ENCODE assay signal across 21 mouse cellular contexts in the genomic region with DNA sequence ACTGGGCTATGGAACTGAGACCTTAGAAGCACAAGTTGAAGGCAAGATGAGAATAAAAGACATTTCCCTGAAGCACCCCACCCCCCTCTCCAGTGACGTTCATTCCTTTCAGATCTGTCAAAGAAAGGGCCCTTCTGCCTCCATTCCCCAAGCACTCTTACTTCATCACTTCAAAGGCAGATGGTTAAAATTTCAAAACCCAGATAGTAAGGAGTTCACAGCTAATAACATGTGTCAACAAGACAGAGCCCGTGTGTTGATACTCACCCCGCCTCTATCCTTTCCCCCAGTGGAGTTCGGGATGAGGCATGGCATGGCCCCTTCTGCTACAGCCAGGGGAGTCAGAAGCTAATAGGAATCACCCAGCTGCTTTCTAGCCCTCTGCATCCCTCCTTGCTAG. TPM values are rescaled to one million over a fixed set of nuclear protein-coding genes. Genes with fewer than 3 reads are reported as not detected.
DNase-seq lines count a peak whose midpoint lies in the region; ATAC-seq lines count a peak whose summit lies in the region.
"Had no signal": no experiment of that assay in that cellular context is flagged by ENCODE, and none has a peak within 500 bp of the region (broad histone marks: within the 10 kb centered on the region; RNA-seq: fewer than 3 reads in every experiment).

No protein-coding gene starts in this region.

- H3K4me3 ChIP-seq in lung, embryonic 16.5 days (ENCODE audit: low read length): no peak overlapping the region
- no peak overlapping the region for H3K4me3 ChIP-seq in liver, embryonic 11.5 days (ENCODE audit: low read depth, low read length)
- H3K4me3 ChIP-seq: embryonic facial prominence, embryonic 12.5 days; forebrain, embryonic 15.5 days; heart, adult 2 months; heart, embryonic 15.5 days; hindbrain, embryonic 13.5 days had no signal

- H3K36me3 ChIP-seq in lung, embryonic 16.5 days (ENCODE audit: control insufficient read depth, insufficient read depth, low read length): no peaks in the 10 kb centered on the region
- no peaks in the 10 kb centered on the region for H3K36me3 ChIP-seq in liver, embryonic 11.5 days (ENCODE audit: control insufficient read depth, insufficient read depth, low read length)
- H3K36me3 ChIP-seq: embryonic facial prominence, embryonic 12.5 days; forebrain, embryonic 15.5 days; G1E; heart, embryonic 15.5 days; hindbrain, embryonic 13.5 days had no signal

- peak overlapping the region; percentile 38; the same call in 1 of the 2 replicates for H3K27ac ChIP-seq in lung, embryonic 16.5 days (ENCODE audit: low read length)
- no peak overlapping the region for H3K27ac ChIP-seq in liver, embryonic 11.5 days (ENCODE audit: low read depth, low read length)
- H3K27ac ChIP-seq: embryonic facial prominence, embryonic 12.5 days; forebrain, embryonic 15.5 days; heart, adult 2 months; heart, embryonic 15.5 days; hindbrain, embryonic 13.5 days had no signal

- no peak overlapping the region for H3K9ac ChIP-seq in lung, embryonic 16.5 days (ENCODE audit: low read length)
- no peak overlapping the region for H3K9ac ChIP-seq in liver, embryonic 11.5 days (ENCODE audit: low read depth, low read length)
- H3K9ac ChIP-seq: embryonic facial prominence, embryonic 12.5 days; forebrain, embryonic 15.5 days; heart, embryonic 15.5 days; hindbrain, embryonic 13.5 days had no signal

- no peaks in the 10 kb centered on the region for H3K27me3 ChIP-seq in lung, embryonic 16.5 days (ENCODE audit: control insufficient read depth, insufficient read depth, low read depth, low read length)
- no peaks in the 10 kb centered on the region for H3K27me3 ChIP-seq in liver, embryonic 11.5 days (replicated peaks; ENCODE audit: control insufficient read depth, insufficient read depth, low read length)
- H3K27me3 ChIP-seq: embryonic facial prominence, embryonic 12.5 days; forebrain, embryonic 15.5 days; heart, embryonic 15.5 days; hindbrain, embryonic 13.5 days had no signal

- ATAC-seq in lung, embryonic 16.5 days (ENCODE audit: low read depth): peak; percentile 92
- ATAC-seq in CD4-positive, CD25-positive, alpha-beta regulatory T cell, adult 4 months: peak; percentile 32
- ATAC-seq in liver, embryonic 11.5 days (replicated peaks; ENCODE audit: low FRiP score): no peak
- ATAC-seq: forebrain, embryonic 15.5 days had no signal

- no peaks in the 10 kb centered on the region for H3K9me3 ChIP-seq in lung, embryonic 16.5 days (ENCODE audit: control insufficient read depth, low read length)
- no peaks in the 10 kb centered on the region for H3K9me3 ChIP-seq in liver, embryonic 11.5 days (ENCODE audit: control insufficient read depth, low read length)
- H3K9me3 ChIP-seq: embryonic facial prominence, embryonic 12.5 days; forebrain, embryonic 15.5 days; G1E; heart, embryonic 15.5 days; hindbrain, embryonic 13.5 days had no signal

- 17% methylated on average over 4 of the region's 4 CpGs for WGBS in lung, embryonic 16.5 days
- WGBS in liver, embryonic 11.5 days: 63% methylated on average over 4 of the region's 4 CpGs

- H3K4me1 ChIP-seq in lung, embryonic 16.5 days (replicated peaks; ENCODE audit: control insufficient read depth, insufficient read depth, low read length): peaks cover 3% of the 10 kb centered on the region; the same call in 1 of the 2 replicates
- no peaks in the 10 kb centered on the region for H3K4me1 ChIP-seq in liver, embryonic 11.5 days (replicated peaks; ENCODE audit: control insufficient read depth, insufficient read depth, low read length)
- H3K4me1 ChIP-seq: embryonic facial prominence, embryonic 12.5 days; forebrain, embryonic 15.5 days; heart, embryonic 15.5 days; hindbrain, embryonic 13.5 days had no signal

- no peak overlapping the region for H3K4me2 ChIP-seq in lung, embryonic 16.5 days (ENCODE audit: low read depth, low read length)
- H3K4me2 ChIP-seq in liver, embryonic 11.5 days: no peak overlapping the region
- H3K4me2 ChIP-seq: embryonic facial prominence, embryonic 12.5 days; forebrain, embryonic 15.5 days; heart, embryonic 11.5 days; heart, embryonic 15.5 days; hindbrain, embryonic 13.5 days had no signal

- no peak for DNase-seq in lung, postnatal 25 days (ENCODE audit: low spot score)
- DNase-seq in lung, postnatal 10 days: peak; percentile 58
- no peak for DNase-seq in liver, embryonic 11.5 days (ENCODE audit: low spot score)
- no peak for DNase-seq in heart, adult 18-20 months
- DNase-seq: adrenal gland, postnatal 14 days; cerebellum, adult 11-12 months; cerebellum, adult 9-10 months; cerebellum, postnatal 25 days; gastrocnemius, postnatal 10 days; heart, adult 2 months had no signal

RNA-seq across cellular contexts. Expression of a gene that starts 31.5 kb away (rescaled TPM):
- polyA plus RNA-seq in lung, embryonic 16.5 days (2015; fragmentation: Nextera tagmentation; extraction: Ambion mirVana): not detected in 2 replicates
- 1 to 10 TPM; 6.0 to 7.5 TPM for polyA plus RNA-seq in CD4-positive, CD25-positive, alpha-beta regulatory T cell, adult 4 months (2017; shearing (Covaris generic))
- polyA plus RNA-seq in liver, embryonic 11.5 days (2014; fragmentation: Nextera tagmentation; extraction: Ambion mirVana): not detected in 2 replicates
- not detected for total RNA-seq in heart, adult 18-20 months (2021)
- total RNA-seq: G1E; gastrocnemius, postnatal 10 days; heart, adult 2 months; heart, postnatal 14 days; hematopoietic stem cell, adult 5-6 weeks had no signal
- polyA plus RNA-seq: embryonic facial prominence, embryonic 12.5 days; forebrain, embryonic 11.5 days; G1E; heart, embryonic 11.5 days; heart, embryonic 15.5 days had no signal
